Mouse (Mus musculus) kidney, adult 2 months (tissue): Measurements from ENCODE around the gene Zcchc4.

Source experiments
- CTCF ChIP-seq: fragments of 200-500 bp; conservative IDR thresholded peaks from 2 replicates; pipeline ENCODE4 v1.5.1; 2011; ENCODE audit warnings: low read depth, mild to moderate bottlenecking, control low read depth, low read length, moderate library complexity, mixed read lengths; ENCODE audit not compliant: insufficient read depth, insufficient read length
- POLR2A ChIP-seq: fragments of 200-500 bp; IDR thresholded peaks from one replicate; pipeline ENCODE4 v1.6.1; 2011; ENCODE audit warnings: low read depth, low read length, control low read depth

DNA sequence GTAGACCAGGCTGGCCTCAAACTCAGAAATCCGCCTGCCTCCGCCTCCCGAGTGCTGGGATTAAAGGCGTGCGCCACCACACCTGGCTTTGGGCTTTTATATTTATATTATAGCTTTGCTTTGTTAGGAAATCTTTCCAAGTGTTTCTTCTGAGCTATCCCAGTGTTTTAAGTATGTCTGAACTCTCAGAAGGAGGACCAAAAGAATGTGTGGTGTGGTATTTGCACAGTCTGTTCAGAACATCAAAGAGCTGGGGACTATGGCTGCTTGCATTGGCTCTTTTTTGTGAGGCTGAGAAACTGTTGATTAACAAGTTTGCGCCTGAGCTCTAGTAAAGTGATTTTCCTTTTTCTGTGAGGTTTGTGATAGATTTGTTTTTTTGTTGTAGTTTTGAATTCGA lies 69.1 kb downstream of the Zcchc4 start:
- TF ChIP-seq CTCF (no peak), POLR2A (no peak)
